Mouse (Mus musculus): ENCODE results near the gene Kat8.

DNA sequence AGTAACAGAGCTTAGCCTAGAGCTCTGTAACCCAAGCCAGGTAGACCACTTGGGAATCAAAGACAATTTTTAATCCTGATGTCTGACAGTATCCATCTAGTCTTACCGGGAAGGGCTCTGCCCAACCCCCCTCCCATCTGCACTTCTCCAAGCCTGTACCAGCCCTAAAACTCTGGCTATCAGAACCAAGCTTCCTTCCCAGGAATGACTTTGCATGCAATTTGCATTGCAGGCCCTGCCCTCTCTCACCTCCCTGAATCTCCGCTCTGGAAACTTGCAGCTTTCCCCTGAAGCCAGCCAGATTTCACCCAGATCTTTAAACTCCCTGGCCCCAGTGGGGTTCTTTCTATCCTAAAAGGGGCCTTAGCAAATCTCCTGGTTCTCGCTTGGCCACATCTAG is 24.5 kb upstream of the Kat8 start:
- no peak for TF ChIP-seq POLR2A (IDR thresholded peaks at IDR 0.05; ENCODE audit: low read depth, low read length)
- TF ChIP-seq CTCF (conservative IDR thresholded peaks at IDR 0.05; ENCODE audit: insufficient read depth, insufficient read length, low read depth, low read length) = no peak

All from kidney, adult 2 months (tissue).